Mouse (Mus musculus): ENCODE measurements around the gene Dnm1l.

DNA sequence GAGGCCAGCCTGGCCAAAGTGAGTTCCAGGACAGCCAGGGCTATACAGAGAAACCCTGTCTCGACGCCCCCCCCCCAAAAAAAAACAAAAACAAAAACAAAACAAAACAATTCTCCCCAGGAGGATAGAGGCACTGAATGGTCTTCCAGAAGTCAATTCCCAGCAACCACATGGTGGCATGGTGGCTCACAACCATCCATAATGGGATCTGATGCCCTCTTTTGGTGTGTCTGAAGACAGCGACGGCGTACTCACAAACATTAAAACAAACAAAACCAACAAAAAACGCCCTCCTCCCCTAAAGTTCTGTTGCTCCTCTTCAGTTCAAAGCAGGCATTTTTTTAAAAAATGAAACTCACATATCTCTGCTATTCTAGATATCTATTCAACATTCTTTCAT lies 851 bp downstream of the Dnm1l start:
- TF ChIP-seq POLR2A (IDR thresholded peaks at IDR 0.05; ENCODE audit: extremely low read depth, insufficient read depth, low read length) (no peak), CTCF (IDR thresholded peaks at IDR 0.05; ENCODE audit: extremely low read depth, insufficient read depth, low read length) (0 out of 2 replicates have a peak, but pooled peaks have one; percentile 9)

Data from cortical plate, adult 2 months (tissue).